Mouse (Mus musculus): ENCODE data around the gene Nagpa.

Nagpa gene

GRCm38 (mm10) chr16:5195080-5195479, 8.7 kb downstream of the Nagpa start:
- peak; percentile 35 to 75 for DNase-seq (ENCODE audit: low spot score in 2 of 2)

GRCm38 (mm10) chr16:5186234-5186633, 17.6 kb downstream of the Nagpa start:
- DNase-seq (ENCODE audit: low spot score in 2 of 2) = no peak

- no peak for DNase-seq (ENCODE audit: low spot score in 2 of 2)
These were observed 18.1 kb downstream of the Nagpa start for GRCm38 (mm10) chr16:5185691-5186090.

- DNase-seq (ENCODE audit: low spot score in 2 of 2) = no peak
These were observed 18.9 kb downstream of the Nagpa start for GRCm38 (mm10) chr16:5184956-5185355.

- DNase-seq (ENCODE audit: low spot score in 2 of 2) = no peak
These were observed 19.7 kb downstream of the Nagpa start for GRCm38 (mm10) chr16:5184101-5184500.

GRCm38 (mm10) chr16:5183310-5183975, 20.4 kb downstream of the Nagpa start:
- DNase-seq (ENCODE audit: low spot score in 2 of 2) = no peak

- no peak for DNase-seq (ENCODE audit: low spot score in 2 of 2)
These were observed 31.2 kb downstream of the Nagpa start for GRCm38 (mm10) chr16:5172636-5173035.

- DNase-seq (ENCODE audit: low spot score in 2 of 2) = no peak
These were observed 35.0 kb downstream of the Nagpa start for GRCm38 (mm10) chr16:5168829-5169228.

- no peak for DNase-seq (ENCODE audit: low spot score in 2 of 2)
These were observed 35.8 kb downstream of the Nagpa start for GRCm38 (mm10) chr16:5168038-5168437.

- no peak for DNase-seq (ENCODE audit: low spot score in 2 of 2)
These were observed 39.5 kb downstream of the Nagpa start for GRCm38 (mm10) chr16:5164327-5164726.

GRCm38 (mm10) chr16:5159248-5159647, 44.6 kb downstream of the Nagpa start:
- no peak for DNase-seq (ENCODE audit: low spot score in 2 of 2)

- no peak for DNase-seq (ENCODE audit: low spot score in 2 of 2)
These were observed 46.7 kb downstream of the Nagpa start for GRCm38 (mm10) chr16:5157113-5157512.

- DNase-seq (ENCODE audit: low spot score in 2 of 2) = no peak
These were observed 47.3 kb downstream of the Nagpa start for GRCm38 (mm10) chr16:5156495-5156894.

GRCm38 (mm10) chr16:5155014-5155413, 48.8 kb downstream of the Nagpa start:
- no peak for DNase-seq (ENCODE audit: low spot score in 2 of 2)

GRCm38 (mm10) chr16:5153299-5154026, 50.3 kb downstream of the Nagpa start:
- no peak for DNase-seq (ENCODE audit: low spot score in 2 of 2)

GRCm38 (mm10) chr16:5150544-5150943, 53.3 kb downstream of the Nagpa start:
- no peak for DNase-seq (ENCODE audit: low spot score in 2 of 2)

GRCm38 (mm10) chr16:5147037-5147385, 56.8 kb downstream of the Nagpa start, which contains the start of gene Sec14l5:
TSS of gene Sec14l5 (plus strand) at chr16:5147109.
- no peak for DNase-seq (ENCODE audit: low spot score in 2 of 2)

- peak; percentile 9 to 44 for DNase-seq (ENCODE audit: low spot score in 2 of 2)
These were observed 57.3 kb downstream of the Nagpa start for GRCm38 (mm10) chr16:5146367-5147036.

- peak; percentile 51 to 75 for DNase-seq (ENCODE audit: low spot score in 2 of 2)
These were observed 58.2 kb downstream of the Nagpa start for GRCm38 (mm10) chr16:5145570-5145969.
